Mouse (Mus musculus): Measurements from ENCODE around the gene Alyref2. TPM values are rescaled to one million over a fixed set of nuclear protein-coding genes. Genes with fewer than 3 reads are reported as not detected.

Alyref2 gene
- total RNA-seq, 2 experiments from 2014 or later, result 2.8 to 3.3 TPM

Other genes starting within 250 kb of the Alyref2 start
- gene B4galt3, start 233.2 kb upstream of the Alyref2 start, total RNA-seq (2021), result 10 to 100 TPM; 11.0 to 17.6 TPM
- 10 to 100 TPM; 11.6 to 15.1 TPM for gene Ppox, start 222.3 kb upstream of the Alyref2 start, total RNA-seq (2021)
- gene Usp21, start 215.5 kb upstream of the Alyref2 start, total RNA-seq (2021), result 10 to 100 TPM; 15.3 to 19.7 TPM
- 10 to 100 TPM; 81.8 to 87.9 TPM for gene Ufc1, start 208.5 kb upstream of the Alyref2 start, total RNA-seq (2021)
- 10 to 100 TPM; 30.3 to 31.2 TPM for gene Dedd, start 174.3 kb upstream of the Alyref2 start, total RNA-seq (2021)
- gene Nit1, start 157.8 kb upstream of the Alyref2 start, total RNA-seq (2021), result 10 to 100 TPM; 20.1 to 22.5 TPM
- gene Pfdn2, start 157.8 kb upstream of the Alyref2 start, total RNA-seq (2021), result 100 to 1,000 TPM; 104 to 113 TPM
- under 1 TPM; 0.31 to 0.61 TPM for gene Klhdc9, start 142.7 kb upstream of the Alyref2 start, total RNA-seq (2021)
- gene Nectin4, start 133.4 kb upstream of the Alyref2 start, total RNA-seq (2021), result under 1 TPM; 0.07 to 0.20 TPM
- 1 to 10 TPM; 1.7 to 2.3 TPM for gene Arhgap30, start 114.5 kb upstream of the Alyref2 start, total RNA-seq (2021)
- gene Usf1, start 92.2 kb upstream of the Alyref2 start, total RNA-seq (2021), result 10 to 100 TPM; 31.5 to 32.4 TPM
- under 1 TPM; 0.82 to 0.90 TPM for gene Tstd1, start 84.6 kb upstream of the Alyref2 start, total RNA-seq (2021)
- gene F11r, start 65.9 kb upstream of the Alyref2 start, total RNA-seq (2021), result 10 to 100 TPM; 13.9 to 15.0 TPM
- not detected for gene Itln1, start 31.8 kb downstream of the Alyref2 start, total RNA-seq (2021)
- gene Cd244a, start 55.7 kb downstream of the Alyref2 start, total RNA-seq (2021), result under 1 TPM in 1 of 2 experiments, not detected in 1; 0.34 TPM
- gene Ly9, start 103.9 kb downstream of the Alyref2 start, total RNA-seq (2021), result under 1 TPM; 0.23 to 0.50 TPM
- gene Slamf7, start 149.6 kb downstream of the Alyref2 start, total RNA-seq (2021), result under 1 TPM; 0.09 to 0.25 TPM
- gene Cd48, start 178.5 kb downstream of the Alyref2 start, total RNA-seq (2021), result 1 to 10 TPM; 1.1 to 1.7 TPM